Mouse (Mus musculus) cerebellum, adult 9-10 months (tissue): ENCODE measurements at regions not wholly inside any gene's neighbourhood (a gene's known extent, or its start where the extent isn't known, plus 50 kb on each side); places are given as distances from the start of the nearest gene placed in this dataset.

Experiments
- DNase-seq: peaks from one replicate; pipeline ENCODE4 v3.0.0; 2022

DNA sequence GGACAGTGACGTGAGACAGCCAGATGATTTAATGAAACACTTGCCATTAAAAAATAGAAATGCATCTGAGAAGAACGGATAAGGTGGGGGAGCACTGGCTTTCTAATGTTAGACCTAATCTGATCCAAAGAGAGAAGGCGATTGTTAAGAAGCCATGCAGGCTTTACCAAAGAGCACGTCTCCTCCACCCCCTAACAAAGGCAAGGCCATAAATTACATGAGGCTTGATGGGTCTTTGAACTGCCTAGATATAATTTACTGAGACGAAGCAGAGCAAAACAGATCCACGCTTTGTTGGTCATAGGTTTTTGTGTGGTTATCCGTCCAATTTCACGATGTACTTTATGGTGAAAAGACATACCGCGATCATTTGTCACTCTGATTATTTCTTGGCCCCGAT, 84.4 kb downstream of the Tspan8 start:
- DNase-seq, result no peak

GRCm38 (mm10) chr10:115903049-115903448, 86.4 kb downstream of the Tspan8 start:
- no peak for DNase-seq

GRCm38 (mm10) chr10:115921032-115921431, 97.0 kb upstream of the Ptprr start:
- DNase-seq, result peak; percentile 52
